Mouse (Mus musculus) ES-E14 (cell line): ENCODE measurements around the gene Trio. TPM values are rescaled to one million over a fixed set of nuclear protein-coding genes. Genes with fewer than 3 reads are reported as not detected.

Experiments
- DNase-seq: peaks from one replicate; pipeline ENCODE4 v3.0.0-alpha.2; 2013; ENCODE audit warnings: low read depth, low spot score
- H3K27ac ChIP-seq: 2 replicates; pipeline ENCODE4 v1.5.1; 2012; ENCODE audit warnings: low read depth, mild to moderate bottlenecking, low read length, moderate library complexity, mixed read lengths; ENCODE audit not compliant: poor library complexity, insufficient read depth, severe bottlenecking
- H3K36me3 ChIP-seq: 2 replicates; pipeline ENCODE4 v1.6.1; 2012; ENCODE audit warnings: mild to moderate bottlenecking, low read length, moderate library complexity, mixed read lengths; ENCODE audit not compliant: control insufficient read depth, poor library complexity, insufficient read depth, severe bottlenecking
- H3K4me1 ChIP-seq, 2 experiments: fragments of 150-350 bp in 1 of 2; sonication (generic) in 1 of 2; 2 replicates each; pipeline ENCODE4 v1.6.1; 2012; ENCODE audit warnings: low read length in 2 of 2, mild to moderate bottlenecking in 1 of 2, mixed read lengths in 1 of 2; ENCODE audit not compliant: control insufficient read depth in 2 of 2, insufficient read depth in 2 of 2, poor library complexity in 1 of 2
- H3K4me3 ChIP-seq, 2 experiments: fragments of 150-350 bp in 1 of 2; sonication (generic) in 1 of 2; 2 replicates each; pipeline ENCODE4 v1.5.1; 2012; ENCODE audit warnings: low read length in 2 of 2, low read depth in 1 of 2, mild to moderate bottlenecking in 1 of 2, mixed read lengths in 1 of 2; ENCODE audit not compliant: insufficient read depth in 1 of 2, poor library complexity in 1 of 2, severe bottlenecking in 1 of 2
- H3K9ac ChIP-seq: 2 replicates; pipeline ENCODE4 v1.6.1; 2012; ENCODE audit warnings: low read depth, mild to moderate bottlenecking, low read length, mixed read lengths; ENCODE audit not compliant: poor library complexity, insufficient read depth, severe bottlenecking
- H3K9me3 ChIP-seq: fragments of 150-350 bp; sonication (generic); 2 replicates; pipeline ENCODE4 v1.6.1; 2012; ENCODE audit warnings: low read depth, mild to moderate bottlenecking, low read length; ENCODE audit not compliant: control insufficient read depth, insufficient read depth
- CHD2 ChIP-seq: IDR thresholded peaks from 2 replicates; pipeline ENCODE4 v1.6.1; 2014; ENCODE audit warnings: mild to moderate bottlenecking, low read depth, low read length, inconsistent platforms
- HCFC1 ChIP-seq: IDR thresholded peaks from 2 replicates; pipeline ENCODE4 v1.6.1; 2012; ENCODE audit warnings: low read length, inconsistent platforms, borderline replicate concordance; ENCODE audit not compliant: insufficient read depth
- MAFK ChIP-seq: IDR thresholded peaks from 2 replicates; pipeline ENCODE4 v1.6.1; 2014; ENCODE audit warnings: mild to moderate bottlenecking, low read depth, low read length, inconsistent platforms; ENCODE audit not compliant: insufficient read depth
- ZC3H11A ChIP-seq: IDR thresholded peaks from 2 replicates; pipeline ENCODE4 v1.6.1; 2012; ENCODE audit warnings: low read depth, mild to moderate bottlenecking, inconsistent platforms, low read length, borderline replicate concordance
- ZNF384 ChIP-seq: IDR thresholded peaks from 2 replicates; pipeline ENCODE4 v1.6.1; 2012; ENCODE audit warnings: low read depth, low read length, inconsistent platforms
- in situ Hi-C, 2 experiments: fragments of 600-800 bp; cut with MboI; formaldehyde crosslinking; loops; one replicate each; pipeline ENCODE4 v1.15.1; 2025; ENCODE audit warnings: low sequenced_read_pairs in 2 of 2, inconsistent platforms in 1 of 2; ENCODE audit not compliant: unreplicated experiment in 2 of 2
- total RNA-seq: library from RNA; depleted of rRNA; stranded (reverse); fragments of 300-350 nt; gene quantifications from 2 replicates; pipeline ENCODE4 v1.2.3, GENCODE M21; 2012

Trio gene
- total RNA-seq, 1 experiment: 34.4 TPM

DNA sequence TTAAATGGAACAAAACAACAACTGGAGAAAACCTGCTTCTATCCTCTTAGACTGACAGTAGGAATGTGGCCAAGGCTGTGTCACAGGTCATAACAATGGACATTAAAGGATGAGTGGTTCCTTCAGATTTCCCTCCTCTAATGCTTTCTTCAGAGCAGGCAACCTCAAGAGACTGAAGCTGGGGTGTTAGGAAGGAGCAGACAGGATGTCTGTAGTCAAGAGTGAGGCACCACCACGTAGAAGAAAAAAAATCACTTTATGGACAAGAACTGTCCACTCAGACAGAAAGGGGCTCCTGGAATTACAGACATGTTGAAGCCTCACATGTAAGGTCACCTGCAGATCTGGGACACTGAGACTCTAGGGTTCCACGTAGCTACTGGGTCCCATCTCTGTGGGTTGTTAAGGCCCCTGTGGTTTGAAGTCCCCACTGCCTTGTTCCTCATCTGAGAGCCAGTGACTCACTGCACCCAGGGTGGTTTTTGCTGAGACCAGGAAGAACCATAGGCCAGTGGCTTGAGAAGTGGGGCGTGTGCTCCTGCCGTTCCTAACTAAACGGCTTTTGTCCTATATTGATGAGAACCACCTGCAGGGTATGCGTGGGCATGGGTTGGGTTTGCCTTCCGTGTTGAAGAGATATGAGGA lies 316.6 kb downstream of the Trio start:
- no peaks in the 10 kb centered on the region for H3K9me3 ChIP-seq
- no peak for TF ChIP-seq MAFK
- TF ChIP-seq ZNF384: no peak
- TF ChIP-seq CHD2: no peak
- no peak for TF ChIP-seq ZC3H11A
- TF ChIP-seq HCFC1: no peak
- H3K36me3 ChIP-seq: no peaks in the 10 kb centered on the region
- no peak for DNase-seq
- no peak overlapping the region for H3K9ac ChIP-seq
- H3K4me3 ChIP-seq: no peak overlapping the region
- in situ Hi-C loops: no loop called here
- H3K4me1 ChIP-seq: no peaks in the 10 kb centered on the region
- no peak overlapping the region for H3K27ac ChIP-seq

DNA sequence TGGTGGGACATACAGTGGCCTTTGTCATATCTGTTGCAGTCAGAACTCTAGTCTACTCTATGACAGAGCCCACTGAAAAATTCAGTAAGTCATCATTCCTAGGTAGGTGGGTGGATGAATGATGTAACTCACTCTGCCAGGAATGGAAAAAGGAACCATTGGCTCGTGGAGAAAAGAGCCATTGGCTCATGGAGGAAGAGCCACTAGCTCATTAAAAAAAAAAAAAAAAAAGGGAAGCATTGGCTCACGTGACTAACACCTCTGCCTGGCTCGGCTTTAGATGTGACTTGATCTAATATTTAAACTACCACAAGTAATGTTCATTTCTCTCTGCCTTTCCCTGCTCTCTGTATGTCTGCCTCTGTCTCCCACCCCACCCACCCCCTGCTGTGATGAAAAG lies 317.1 kb downstream of the Trio start:
- 0 out of 2 replicates have a peak, but pooled peaks have one; percentile 59 for TF ChIP-seq ZNF384
- TF ChIP-seq HCFC1: no peak
- no peak for DNase-seq
- H3K4me3 ChIP-seq: no peak overlapping the region
- H3K9ac ChIP-seq: no peak overlapping the region
- H3K4me1 ChIP-seq: no peaks in the 10 kb centered on the region
- no peak overlapping the region for H3K27ac ChIP-seq
- in situ Hi-C loops: no loop called here
- no peaks in the 10 kb centered on the region for H3K9me3 ChIP-seq
- H3K36me3 ChIP-seq: no peaks in the 10 kb centered on the region

DNA sequence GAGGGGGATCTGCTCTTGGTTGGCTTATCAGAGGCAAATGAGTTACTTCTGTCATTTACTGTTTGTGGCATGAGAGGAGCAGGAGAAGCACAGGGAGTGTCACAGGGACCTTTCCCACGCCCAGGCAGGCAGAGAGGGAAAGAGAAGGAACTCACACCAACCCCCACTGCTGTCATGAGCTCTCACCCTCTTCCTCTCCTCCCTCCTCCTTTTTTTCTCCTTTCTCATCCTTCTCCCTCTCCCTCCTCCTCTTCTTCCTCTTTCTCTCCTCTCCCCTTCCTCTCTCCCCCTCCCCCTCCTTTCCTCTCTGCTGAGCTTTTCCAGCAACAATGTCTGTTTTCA lies 322.7 kb downstream of the Trio start:
- Histone ChIP-seq H3K4me3 (no peak overlapping the region), H3K36me3 (no peaks in the 10 kb centered on the region), H3K9me3 (no peaks in the 10 kb centered on the region), H3K9ac (no peak overlapping the region), H3K4me1 (no peaks in the 10 kb centered on the region), H3K27ac (no peak overlapping the region)
- TF ChIP-seq HCFC1 (no peak), MAFK (no peak), CHD2 (no peak), ZC3H11A (no peak), ZNF384 (no peak)
- in situ Hi-C loops: no loop called here
- no peak for DNase-seq

DNA sequence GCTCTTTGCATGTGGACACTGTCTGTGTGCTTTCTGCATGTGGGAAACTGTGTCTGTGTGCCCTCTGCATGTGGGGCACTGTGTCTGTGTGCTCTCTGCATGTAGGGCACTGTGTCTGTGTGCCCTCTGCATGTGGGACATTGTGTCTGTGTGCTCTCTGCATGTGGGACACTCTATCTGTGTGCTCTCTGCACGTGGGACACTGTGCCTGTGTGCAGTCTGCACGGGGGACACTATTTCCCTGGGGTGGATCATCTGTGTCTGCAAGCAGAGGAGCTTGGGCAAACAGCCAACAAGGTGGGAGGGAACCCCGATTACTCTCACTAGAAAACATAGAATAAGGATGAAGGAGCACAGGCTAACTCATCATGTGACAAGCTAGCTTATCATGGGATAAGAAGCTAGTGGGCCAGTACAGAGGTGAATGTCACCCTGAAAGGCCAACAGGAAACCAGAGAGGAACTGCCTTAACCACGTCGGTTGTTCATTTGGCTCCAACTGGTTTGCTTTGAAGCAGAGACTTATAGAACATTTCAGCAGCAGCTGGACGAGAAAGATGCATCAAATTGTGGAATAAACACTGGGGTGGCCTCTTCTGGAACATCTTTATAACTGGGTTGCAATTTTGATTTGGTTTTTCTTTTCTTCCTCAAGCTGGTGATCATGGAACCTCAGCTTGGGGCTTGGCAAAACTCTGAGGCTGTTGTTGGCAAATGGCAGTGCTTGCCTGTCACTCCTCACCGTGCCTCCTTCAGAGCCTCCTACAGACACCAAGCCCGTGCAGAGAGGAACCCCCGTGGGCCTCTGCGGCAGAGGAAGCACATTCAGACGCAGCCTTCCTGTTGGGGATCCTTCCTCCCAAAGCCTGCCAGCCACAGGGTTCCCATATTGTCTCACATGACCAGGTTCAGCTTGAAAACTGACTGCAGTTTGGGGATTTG lies 323.3 kb downstream of the Trio start:
- H3K36me3 ChIP-seq: no peaks in the 10 kb centered on the region
- H3K9ac ChIP-seq: no peak overlapping the region
- no peak overlapping the region for H3K4me3 ChIP-seq
- H3K9me3 ChIP-seq: no peaks in the 10 kb centered on the region
- no peak for DNase-seq
- H3K27ac ChIP-seq: no peak overlapping the region
- H3K4me1 ChIP-seq: no peaks in the 10 kb centered on the region
- in situ Hi-C loops: no loop called here
- TF ChIP-seq ZNF384: no peak
- TF ChIP-seq HCFC1: no peak
- TF ChIP-seq ZC3H11A: no peak
- TF ChIP-seq CHD2: no peak
- TF ChIP-seq MAFK: no peak

DNA sequence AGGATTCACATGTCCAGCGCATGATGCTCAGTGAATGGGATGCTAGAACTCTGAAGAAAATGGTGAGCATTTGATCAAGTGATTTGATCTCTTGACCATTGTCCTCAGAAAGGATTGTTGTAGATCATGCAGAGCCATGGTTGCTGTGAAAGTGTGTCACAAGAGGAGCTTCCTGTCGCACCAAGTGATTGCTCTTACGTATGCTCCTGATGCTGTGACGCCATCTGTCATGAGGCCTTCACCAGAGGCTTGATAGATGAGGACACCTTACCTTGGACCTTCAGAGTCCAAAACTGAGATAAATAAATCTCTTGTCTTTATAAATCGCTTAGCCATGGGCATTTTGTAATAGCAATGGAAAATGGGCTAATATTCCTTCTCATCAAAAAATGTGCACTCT lies 328.0 kb downstream of the Trio start:
- no peak overlapping the region for H3K27ac ChIP-seq
- no peak for TF ChIP-seq HCFC1
- TF ChIP-seq CHD2: no peak
- TF ChIP-seq ZNF384: no peak
- no peak for TF ChIP-seq ZC3H11A
- TF ChIP-seq MAFK: no peak
- DNase-seq: no peak
- no peak overlapping the region for H3K9ac ChIP-seq
- no peaks in the 10 kb centered on the region for H3K36me3 ChIP-seq
- H3K4me1 ChIP-seq: no peaks in the 10 kb centered on the region
- H3K9me3 ChIP-seq: no peaks in the 10 kb centered on the region
- in situ Hi-C loops: no loop called here
- H3K4me3 ChIP-seq: no peak overlapping the region
